Comparison of ENCODE assay signal across 35 mouse cellular contexts in genomic region chr17:31128708-31129318, GRCm38 (mm10). TPM values are rescaled to one million over a fixed set of nuclear protein-coding genes. Genes with fewer than 3 reads are reported as not detected.
DNase-seq lines count a peak whose midpoint lies in the region; ATAC-seq and TF ChIP-seq lines count a peak whose summit lies in the region.
"Had no signal": no experiment of that assay in that cellular context is flagged by ENCODE, and none has a peak within 500 bp of the region (broad histone marks: within the 10 kb centered on the region; RNA-seq: fewer than 3 reads in every experiment).

No protein-coding gene starts in this region.

- H3K4me2 ChIP-seq in hindbrain, postnatal 0 days (ENCODE audit: low read depth, low read length): no peak overlapping the region
- no peak overlapping the region for H3K4me2 ChIP-seq in stomach, postnatal 0 days (replicated peaks; ENCODE audit: low read depth)
- H3K4me2 ChIP-seq: embryonic facial prominence, embryonic 15.5 days; forebrain, embryonic 12.5 days; stomach, embryonic 15.5 days had no signal

- DNase-seq in hindbrain, postnatal 0 days (ENCODE audit: low spot score): peak; percentile 31
- no peak for DNase-seq in hindbrain, embryonic 10.5 days (ENCODE audit: low spot score)
- DNase-seq in cerebellum, adult 8-10 months: peak; percentile 51
- DNase-seq in cerebellum, postnatal 10 days: peak; percentile 64 to 69
- DNase-seq in thymus, postnatal 10 days (ENCODE audit: low spot score in 2 of 2): no peak
- no peak for DNase-seq in stomach, postnatal 0 days (ENCODE audit: low spot score)
- DNase-seq: adrenal gland, postnatal 14 days; forebrain, postnatal 0 days; heart, postnatal 14 days; kidney, adult 11 months; kidney, postnatal 14 days; layer of hippocampus, adult 9-11 months; liver; lung, adult 2 months; lung, postnatal 10 days; midbrain, embryonic 14.5 days; right cerebral cortex, postnatal 14 days; thymus, adult 18-20 months; thymus, postnatal 36 days had no signal

- H3K9ac ChIP-seq in hindbrain, postnatal 0 days (replicated peaks; ENCODE audit: low read length): no peak overlapping the region
- H3K9ac ChIP-seq in stomach, postnatal 0 days (ENCODE audit: low read length): no peak overlapping the region
- H3K9ac ChIP-seq: embryonic facial prominence, embryonic 15.5 days; forebrain, embryonic 12.5 days; forebrain, postnatal 0 days; stomach, embryonic 15.5 days had no signal

- no peak for TF ChIP-seq EP300 in stomach, postnatal 0 days (optimal IDR thresholded peaks at IDR 0.05)

- TF ChIP-seq POLR2A in small intestine, adult 2 months (IDR thresholded peaks at IDR 0.05; ENCODE audit: low read depth, low read length): no peak

- no peak for ATAC-seq in hindbrain, postnatal 0 days
- no peak for ATAC-seq in stomach, postnatal 0 days (ENCODE audit: low FRiP score, low TSS enrichment)
- ATAC-seq: CD4-positive, CD25-positive, alpha-beta regulatory T cell, adult 4 months; forebrain, postnatal 0 days; hindbrain, embryonic 16.5 days had no signal

- H3K27me3 ChIP-seq in hindbrain, postnatal 0 days (ENCODE audit: insufficient read depth, low read length): no peaks in the 10 kb centered on the region
- no peaks in the 10 kb centered on the region for H3K27me3 ChIP-seq in hindbrain, embryonic 10.5 days (ENCODE audit: insufficient read depth, poor library complexity, severe bottlenecking)
- H3K27me3 ChIP-seq in small intestine, adult 2 months (ENCODE audit: control insufficient read depth, insufficient read depth, low read length): no peaks in the 10 kb centered on the region
- no peaks in the 10 kb centered on the region for H3K27me3 ChIP-seq in stomach, postnatal 0 days (ENCODE audit: control insufficient read depth, insufficient read depth, low read length)
- H3K27me3 ChIP-seq: embryonic facial prominence, embryonic 15.5 days; forebrain, embryonic 12.5 days; stomach, embryonic 15.5 days had no signal

- no peaks in the 10 kb centered on the region; the same call in 1 of the 2 replicates for H3K4me1 ChIP-seq in hindbrain, postnatal 0 days (ENCODE audit: insufficient read depth, low read length)
- H3K4me1 ChIP-seq in hindbrain, embryonic 10.5 days (replicated peaks): peaks cover 22% of the 10 kb centered on the region
- H3K4me1 ChIP-seq in small intestine, adult 2 months (ENCODE audit: control insufficient read depth, insufficient read depth, insufficient read length, low read length): peaks cover 8% of the 10 kb centered on the region; the same call in 1 of the 2 replicates
- no peaks in the 10 kb centered on the region for H3K4me1 ChIP-seq in stomach, postnatal 0 days (replicated peaks; ENCODE audit: control insufficient read depth, insufficient read depth)
- H3K4me1 ChIP-seq: embryonic facial prominence, embryonic 15.5 days; stomach, embryonic 15.5 days had no signal

- no peak overlapping the region for H3K27ac ChIP-seq in hindbrain, postnatal 0 days
- no peak overlapping the region for H3K27ac ChIP-seq in hindbrain, embryonic 10.5 days
- H3K27ac ChIP-seq in small intestine, adult 2 months (ENCODE audit: insufficient read depth, low read depth, low read length): 0 out of 2 replicates have a peak overlapping the region, but pooled peaks have one; percentile 6
- no peak overlapping the region for H3K27ac ChIP-seq in stomach, postnatal 0 days (replicated peaks)
- H3K27ac ChIP-seq: embryonic facial prominence, embryonic 10.5 days; embryonic facial prominence, embryonic 15.5 days; forebrain, embryonic 12.5 days; stomach, embryonic 15.5 days had no signal

- no peaks in the 10 kb centered on the region for H3K9me3 ChIP-seq in hindbrain, postnatal 0 days (ENCODE audit: low read length)
- no peaks in the 10 kb centered on the region for H3K9me3 ChIP-seq in hindbrain, embryonic 10.5 days
- H3K9me3 ChIP-seq in stomach, postnatal 0 days (ENCODE audit: control insufficient read depth, low read length): no peaks in the 10 kb centered on the region
- H3K9me3 ChIP-seq: embryonic facial prominence, embryonic 10.5 days; embryonic facial prominence, embryonic 15.5 days; forebrain, embryonic 12.5 days; stomach, embryonic 15.5 days had no signal

- no peak for TF ChIP-seq CTCF in hindbrain, postnatal 0 days (IDR thresholded peaks at IDR 0.05; ENCODE audit: low read depth)
- no peak for TF ChIP-seq CTCF in small intestine, adult 2 months (IDR thresholded peaks at IDR 0.05; ENCODE audit: extremely low read depth, insufficient read length, insufficient replicate concordance, low read depth, low read length)
- no peak for TF ChIP-seq CTCF in stomach, postnatal 0 days (IDR thresholded peaks at IDR 0.05; ENCODE audit: low read depth)

- no peak overlapping the region for H3K4me3 ChIP-seq in hindbrain, postnatal 0 days (ENCODE audit: low read length)
- H3K4me3 ChIP-seq in hindbrain, embryonic 10.5 days: no peak overlapping the region
- peak overlapping the region; percentile 22; the same call in 1 of the 2 replicates for H3K4me3 ChIP-seq in small intestine, adult 2 months (ENCODE audit: low read depth, low read length)
- H3K4me3 ChIP-seq in stomach, postnatal 0 days (ENCODE audit: low read depth, low read length): no peak overlapping the region
- H3K4me3 ChIP-seq: embryonic facial prominence, embryonic 10.5 days; embryonic facial prominence, embryonic 15.5 days; forebrain, embryonic 12.5 days; stomach, embryonic 15.5 days had no signal

- 75% methylated on average over 9 of the region's 9 CpGs for WGBS in hindbrain, postnatal 0 days
- WGBS in hindbrain, embryonic 10.5 days: 84% methylated on average over 9 of the region's 9 CpGs
- 78% methylated on average over 9 of the region's 9 CpGs for WGBS in small intestine, adult 2 months
- 78% methylated on average over 9 of the region's 9 CpGs for WGBS in stomach, postnatal 0 days

- no peaks in the 10 kb centered on the region for H3K36me3 ChIP-seq in hindbrain, postnatal 0 days (ENCODE audit: insufficient read depth, low read length)
- no peaks in the 10 kb centered on the region for H3K36me3 ChIP-seq in hindbrain, embryonic 10.5 days
- no peaks in the 10 kb centered on the region for H3K36me3 ChIP-seq in small intestine, adult 2 months (ENCODE audit: control insufficient read depth, insufficient read depth, low read length)
- H3K36me3 ChIP-seq in stomach, postnatal 0 days (ENCODE audit: control insufficient read depth, insufficient read depth, low read length): no peaks in the 10 kb centered on the region
- H3K36me3 ChIP-seq: embryonic facial prominence, embryonic 10.5 days; embryonic facial prominence, embryonic 15.5 days; forebrain, embryonic 12.5 days; stomach, embryonic 15.5 days had no signal

RNA-seq across cellular contexts. Expression of gene Tff3, which starts 0.6 kb away (rescaled TPM):
- not detected in 2 replicates for total RNA-seq in hindbrain, postnatal 0 days (2014; rRNA removed)
- polyA plus RNA-seq in hindbrain, postnatal 0 days (2015; fragmentation: Nextera tagmentation; extraction: Ambion mirVana): 0.44 and 0.55 TPM in 2 replicates
- polyA plus RNA-seq in hindbrain, embryonic 10.5 days (2016; fragmentation: Nextera tagmentation; extraction: Ambion mirVana): 1.1 TPM in 1 of 2 replicates, not detected in the other
- polyA plus RNA-seq in small intestine, adult 2 months (2012; rRNA removed): 5,248 and 10,550 TPM in 2 replicates
- polyA plus RNA-seq in stomach, postnatal 0 days (2015; fragmentation: Nextera tagmentation; extraction: Ambion mirVana): 8.3 and 10.5 TPM in 2 replicates
- total RNA-seq: forebrain, postnatal 0 days; gastrocnemius, adult 8-10 months; granulocyte monocyte progenitor cell, adult 5-6 weeks; heart, postnatal 14 days; left cerebral cortex, postnatal 10 days; monocyte, adult 5-6 weeks had no signal
- polyA plus RNA-seq: CD4-positive, CD25-positive, alpha-beta regulatory T cell, adult 4 months; embryonic facial prominence, embryonic 10.5 days; embryonic facial prominence, embryonic 15.5 days; heart, embryonic 14.5 days; kidney, embryonic 14.5 days; limb, embryonic 11.5 days; lung, adult 2 months; neural tube, embryonic 14.5 days had no signal

RNA-seq across cellular contexts. Expression of gene Tff2, which starts 15.3 kb away (rescaled TPM):
- not detected in 2 replicates for total RNA-seq in hindbrain, postnatal 0 days (2014; rRNA removed)
- polyA plus RNA-seq in hindbrain, postnatal 0 days (2015; fragmentation: Nextera tagmentation; extraction: Ambion mirVana): not detected in 2 replicates
- not detected in 2 replicates for polyA plus RNA-seq in hindbrain, embryonic 10.5 days (2016; fragmentation: Nextera tagmentation; extraction: Ambion mirVana)
- 19.0 and 10,568 TPM in 2 replicates for polyA plus RNA-seq in small intestine, adult 2 months (2012; rRNA removed)
- 866 and 948 TPM in 2 replicates for polyA plus RNA-seq in stomach, postnatal 0 days (2015; fragmentation: Nextera tagmentation; extraction: Ambion mirVana)
- total RNA-seq: adrenal gland, postnatal 14 days; forebrain, postnatal 0 days; gastrocnemius, adult 8-10 months; granulocyte monocyte progenitor cell, adult 5-6 weeks; left cerebral cortex, postnatal 10 days; monocyte, adult 5-6 weeks had no signal
- polyA plus RNA-seq: CD4-positive, CD25-positive, alpha-beta regulatory T cell, adult 4 months; embryonic facial prominence, embryonic 10.5 days; forebrain, embryonic 12.5 days; forebrain, postnatal 0 days; heart, embryonic 14.5 days; hindbrain, embryonic 11.5 days; hindbrain, embryonic 16.5 days; limb, embryonic 11.5 days; midbrain, embryonic 14.5 days; neural tube, embryonic 14.5 days had no signal

RNA-seq across cellular contexts. Expression of gene Tff1, which starts 36.3 kb away (rescaled TPM):
- total RNA-seq in hindbrain, postnatal 0 days (2014; rRNA removed): not detected in 2 replicates
- polyA plus RNA-seq in hindbrain, postnatal 0 days (2015; fragmentation: Nextera tagmentation; extraction: Ambion mirVana): not detected in 2 replicates
- polyA plus RNA-seq in hindbrain, embryonic 10.5 days (2016; fragmentation: Nextera tagmentation; extraction: Ambion mirVana): not detected in 2 replicates
- polyA plus RNA-seq in small intestine, adult 2 months (2012; rRNA removed): 7.6 and 3,319 TPM in 2 replicates
- 9,478 and 9,587 TPM in 2 replicates for polyA plus RNA-seq in stomach, postnatal 0 days (2015; fragmentation: Nextera tagmentation; extraction: Ambion mirVana)
- total RNA-seq: adrenal gland, postnatal 14 days; forebrain, postnatal 0 days; gastrocnemius, adult 8-10 months; granulocyte monocyte progenitor cell, adult 5-6 weeks; heart, postnatal 14 days; left cerebral cortex, postnatal 10 days; monocyte, adult 5-6 weeks had no signal
- polyA plus RNA-seq: CD4-positive, CD25-positive, alpha-beta regulatory T cell, adult 4 months; embryonic facial prominence, embryonic 10.5 days; embryonic facial prominence, embryonic 15.5 days; forebrain, embryonic 12.5 days; forebrain, postnatal 0 days; heart, embryonic 14.5 days; hindbrain, embryonic 11.5 days; hindbrain, embryonic 16.5 days; kidney, embryonic 14.5 days; limb, embryonic 11.5 days; lung, adult 2 months; midbrain, embryonic 14.5 days; neural tube, embryonic 14.5 days had no signal

Comparison
In these comparisons a context has a peak if more than half of its experiments do, and no peak if none do; other contexts are left out.
1. DNase-seq: peak in hindbrain, postnatal 0 days (single experiment), cerebellum, adult 8-10 months (single experiment) and cerebellum, postnatal 10 days (2 of 2); none in hindbrain, embryonic 10.5 days (single experiment), thymus, postnatal 10 days (0 of 2) and stomach, postnatal 0 days (single experiment).
2. RNA of gene Tff3, which starts 0.6 kb away (polyA plus RNA-seq): 5,248 to 10,550 TPM in small intestine, adult 2 months; 8.3 to 10.5 TPM in stomach, postnatal 0 days, 0.44 to 0.55 TPM in hindbrain, postnatal 0 days and 1.1 TPM in hindbrain, embryonic 10.5 days; every median in the first group is over 100 times any median in the second.